Mouse (Mus musculus) midbrain, embryonic 15.5 days (tissue): Measurements from ENCODE around the gene Mettl17. TPM values are rescaled to one million over a fixed set of nuclear protein-coding genes. Genes with fewer than 3 reads are reported as not detected.

Experiments
- ATAC-seq: fragments of 200-750 bp; cut with Nextera tagmentation; replicated peaks from 2 replicates; pipeline ENCODE4 v1.8.0; 2017; ENCODE audit warnings: moderate TSS enrichment
- H3K27ac ChIP-seq: fragments of 300-500 bp; sonication (generic); 2 replicates; pipeline ENCODE4 v1.5.1; 2015; ENCODE audit warnings: mild to moderate bottlenecking, inconsistent platforms
- H3K27me3 ChIP-seq: fragments of 300-500 bp; sonication (generic); replicated peaks from 2 replicates; pipeline ENCODE4 v1.6.1; 2015; ENCODE audit warnings: inconsistent platforms
- H3K36me3 ChIP-seq: fragments of 300-500 bp; sonication (generic); replicated peaks from 2 replicates; pipeline ENCODE4 v1.6.1; 2015; ENCODE audit warnings: inconsistent platforms
- H3K4me1 ChIP-seq: fragments of 300-500 bp; sonication (generic); 2 replicates; pipeline ENCODE4 v1.6.1; 2015; ENCODE audit warnings: inconsistent platforms
- H3K4me2 ChIP-seq: fragments of 300-500 bp; sonication (generic); 2 replicates; pipeline ENCODE4 v1.6.1; 2015; ENCODE audit warnings: inconsistent platforms, mild to moderate bottlenecking, moderate library complexity
- H3K4me3 ChIP-seq: fragments of 300-500 bp; sonication (generic); 2 replicates; pipeline ENCODE4 v1.5.1; 2015; ENCODE audit warnings: mild to moderate bottlenecking, inconsistent platforms
- H3K9ac ChIP-seq: fragments of 300-500 bp; sonication (generic); 2 replicates; pipeline ENCODE4 v1.6.1; 2015; ENCODE audit warnings: mild to moderate bottlenecking, inconsistent platforms
- H3K9me3 ChIP-seq: fragments of 300-500 bp; sonication (generic); 2 replicates; pipeline ENCODE4 v1.6.1; 2016; ENCODE audit warnings: inconsistent platforms
- WGBS: fragments of 180-500 bp; shearing (Covaris S2); methylation state at CpG from one replicate; pipeline ENCODE4 v1.1.7; 2015; ENCODE audit warnings: mixed read lengths; 5-methylcytosine and 5-hydroxymethylcytosine counted together
- microRNA-seq: library from miRNA; unstranded; fragments of <30 nt; microRNA quantifications from one replicate; pipeline ENCODE4, GENCODE M21; 2016
- polyA plus RNA-seq: library from polyadenylated mRNA; unstranded; fragments of >200 nt; fragmentation: Nextera tagmentation; extraction: Ambion mirVana; gene quantifications from 2 replicates; pipeline ENCODE4 v1.2.1, GENCODE M21; 2015

Mettl17 gene
- polyA plus RNA-seq, 1 experiment from 2014 or later = 99.3 TPM

DNA sequence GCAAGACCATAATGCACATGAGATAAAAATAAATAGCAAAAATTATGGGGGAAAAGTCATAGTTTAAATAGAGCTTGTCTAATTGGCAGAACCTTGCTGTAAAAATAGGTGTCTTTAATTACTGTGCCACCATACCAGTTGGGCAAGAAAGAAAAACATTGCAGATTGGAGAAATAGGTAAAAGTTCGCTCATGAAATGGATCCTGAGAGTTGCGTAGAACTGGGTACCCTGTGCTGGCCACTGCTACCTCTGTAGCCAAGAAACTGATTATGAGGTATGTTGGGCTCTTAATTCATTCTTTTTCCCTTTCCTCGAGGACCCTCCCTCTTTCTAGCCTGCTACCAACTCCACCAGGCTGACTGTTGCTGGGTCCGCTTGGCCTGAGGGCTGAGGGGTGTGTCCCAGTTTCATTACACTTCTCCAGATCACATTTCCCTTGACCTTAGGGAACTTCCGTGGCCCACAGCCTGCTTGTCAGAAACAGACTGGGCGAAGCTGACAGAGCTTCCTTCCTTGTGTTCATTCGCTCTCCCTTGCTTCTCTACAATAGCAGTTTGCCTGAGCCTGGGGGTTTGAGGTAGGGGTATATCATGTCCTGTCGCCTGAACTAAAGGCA lies 56.4 kb downstream of the Mettl17 start:
- no peak overlapping the region for H3K9ac ChIP-seq
- no peaks in the 10 kb centered on the region for H3K4me1 ChIP-seq
- ATAC-seq = no peak

DNA sequence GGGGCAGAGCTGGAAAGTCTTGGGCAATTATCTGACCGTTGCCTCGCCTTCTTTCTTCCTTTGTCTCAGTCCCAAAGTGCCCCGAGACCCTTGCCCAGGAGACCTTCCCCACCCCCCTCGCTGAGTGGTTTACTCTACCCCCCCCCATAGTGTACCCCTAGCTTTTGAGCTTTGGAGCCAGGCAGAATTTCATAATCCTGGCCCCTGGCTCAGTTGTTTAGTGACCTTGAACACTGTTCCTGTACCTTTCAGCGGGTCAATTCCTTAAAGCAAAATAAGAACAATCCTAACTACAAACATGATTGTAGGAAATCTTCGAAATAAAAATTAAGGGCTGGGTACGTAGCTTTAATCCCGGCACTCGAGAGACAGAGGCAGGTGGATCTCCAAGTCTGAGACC lies 56.9 kb downstream of the Mettl17 start:
- Histone ChIP-seq H3K4me1 (no peaks in the 10 kb centered on the region), H3K27me3 (no peaks in the 10 kb centered on the region), H3K9me3 (no peaks in the 10 kb centered on the region), H3K4me3 (no peak overlapping the region), H3K4me2 (no peak overlapping the region), H3K9ac (no peak overlapping the region), H3K36me3 (no peaks in the 10 kb centered on the region), H3K27ac (no peak overlapping the region)
- ATAC-seq = no peak
- 59% methylated on average over 9 of the region's 9 CpGs for WGBS

More for the DNA sequence above, 56.4 kb downstream of the Mettl17 start:
- Histone ChIP-seq H3K9me3 (no peaks in the 10 kb centered on the region), H3K27ac (no peak overlapping the region), H3K27me3 (no peaks in the 10 kb centered on the region), H3K36me3 (no peaks in the 10 kb centered on the region), H3K4me2 (no peak overlapping the region), H3K4me3 (no peak overlapping the region)
- 44% methylated on average over 8 of the region's 8 CpGs for WGBS

DNA sequence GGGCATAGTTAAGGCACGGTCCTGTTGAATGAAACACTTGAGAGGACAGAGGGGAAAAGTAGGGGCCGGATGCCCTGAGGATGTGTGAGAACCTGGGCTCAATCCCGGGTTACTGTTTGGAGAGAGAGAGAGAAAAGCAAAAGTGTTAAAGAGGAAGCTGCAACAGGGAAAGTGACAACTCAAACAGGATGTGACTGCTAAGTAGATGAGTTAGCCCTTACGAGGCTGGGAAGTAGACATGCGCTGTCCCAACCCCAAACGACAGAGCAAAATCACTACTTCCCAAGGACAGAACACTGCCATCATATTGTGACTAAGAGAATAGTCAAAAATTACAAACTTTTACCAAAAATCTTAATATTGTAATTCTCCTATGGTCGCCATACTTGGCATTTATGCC lies 57.6 kb downstream of the Mettl17 start:
- H3K36me3 ChIP-seq = no peaks in the 10 kb centered on the region
- WGBS = 77% methylated on average over 7 of the region's 7 CpGs
- H3K4me1 ChIP-seq = no peaks in the 10 kb centered on the region
- no peaks in the 10 kb centered on the region for H3K9me3 ChIP-seq
- H3K27me3 ChIP-seq = no peaks in the 10 kb centered on the region
- ATAC-seq = no peak
- no peak overlapping the region for H3K4me3 ChIP-seq
- no peak overlapping the region for H3K4me2 ChIP-seq
- H3K27ac ChIP-seq = no peak overlapping the region
- no peak overlapping the region for H3K9ac ChIP-seq

Small RNA genes lying within 50 kb of the gene (microRNA-seq; reads per million reads assigned to microRNA genes)
- gene Gm27375 = not detected

Other genes with a start within 250 kb of the Mettl17 start
- gene Gm4181, start 249.2 kb upstream of the Mettl17 start, polyA plus RNA-seq = not detected in 2 replicates
- not detected in 2 replicates for gene Gm17079, start 189.4 kb upstream of the Mettl17 start, polyA plus RNA-seq
- not detected in 2 replicates for gene Gm5800, start 167.7 kb upstream of the Mettl17 start, polyA plus RNA-seq
- gene Ang4, start 111.3 kb upstream of the Mettl17 start, polyA plus RNA-seq = not detected in 2 replicates
- gene AY358078, start 84.8 kb upstream of the Mettl17 start, polyA plus RNA-seq = not detected in 2 replicates
- gene Ear6, start 31.1 kb upstream of the Mettl17 start, polyA plus RNA-seq = not detected in 2 replicates
- gene Slc39a2, start 8.0 kb downstream of the Mettl17 start, polyA plus RNA-seq = 2.4 and 3.0 TPM in 2 replicates
- 170 and 196 TPM in 2 replicates for gene Ndrg2, start 29.3 kb downstream of the Mettl17 start, polyA plus RNA-seq
- not detected in 2 replicates for gene Tppp2, start 33.6 kb downstream of the Mettl17 start, polyA plus RNA-seq
- not detected in 2 replicates for gene Rnase13, start 37.9 kb downstream of the Mettl17 start, polyA plus RNA-seq
- gene Arhgef40, start 99.9 kb downstream of the Mettl17 start, polyA plus RNA-seq = 89.2 and 90.9 TPM in 2 replicates
- 0.50 and 0.78 TPM in 2 replicates for gene Tmem253, start 130.8 kb downstream of the Mettl17 start, polyA plus RNA-seq
- 45.9 and 54.5 TPM in 2 replicates for gene Zfp219, start 135.9 kb downstream of the Mettl17 start, polyA plus RNA-seq
- not detected in 2 replicates for gene Olfr221, start 157.6 kb downstream of the Mettl17 start, polyA plus RNA-seq
- gene Hnrnpc, start 219.2 kb downstream of the Mettl17 start, polyA plus RNA-seq = 480 and 482 TPM in 2 replicates
- 51.3 and 53.3 TPM in 2 replicates for gene Rpgrip1, start 225.9 kb downstream of the Mettl17 start, polyA plus RNA-seq